Mouse (Mus musculus) megakaryocyte, embryonic 14.5 days (primary cell): ENCODE measurements at regions not wholly inside any gene's neighbourhood (a gene's known extent, or its start where the extent isn't known, plus 50 kb on each side); places are given as distances from the start of the nearest gene placed in this dataset.

Experiments
- H3K27me3 ChIP-seq: replicated peaks from 2 replicates; pipeline ENCODE3; 2012; ENCODE audit warnings: inconsistent platforms
- H3K36me3 ChIP-seq: replicated peaks from 2 replicates; pipeline ENCODE3; 2012; ENCODE audit warnings: low read length, inconsistent platforms, mixed read lengths
- H3K4me1 ChIP-seq: 2 replicates; pipeline ENCODE4 v1.6.1; 2012; ENCODE audit warnings: inconsistent platforms
- H3K4me3 ChIP-seq: replicated peaks from 2 replicates; pipeline ENCODE3; 2012; ENCODE audit warnings: moderate library complexity, mild to moderate bottlenecking, inconsistent platforms
- H3K9me3 ChIP-seq: 2 replicates; pipeline ENCODE4 v1.6.1; 2012; ENCODE audit warnings: inconsistent platforms
- FLI1 ChIP-seq: IDR thresholded peaks from 2 replicates; pipeline ENCODE4 v1.6.1; 2012; ENCODE audit warnings: low read length, inconsistent platforms, mixed read lengths
- GATA1 ChIP-seq: IDR thresholded peaks from 3 replicates; pipeline ENCODE4 v1.6.1; 2012; ENCODE audit warnings: mixed read lengths, low read length, inconsistent platforms, borderline replicate concordance

- Histone ChIP-seq H3K4me1 (no peaks in the 10 kb centered on the region), H3K4me3 (no peak overlapping the region), H3K36me3 (no peaks in the 10 kb centered on the region), H3K9me3 (peaks cover 4% of the 10 kb centered on the region), H3K27me3 (no peaks in the 10 kb centered on the region)
- TF ChIP-seq FLI1 = no peak
- TF ChIP-seq GATA1 = no peak
These were observed 1211.4 kb downstream of the 9330182O14Rik start for GRCm38 (mm10) chr15:41345554-41345953.

- Histone ChIP-seq H3K4me1 (no peaks in the 10 kb centered on the region), H3K27me3 (no peaks in the 10 kb centered on the region), H3K9me3 (no peaks in the 10 kb centered on the region), H3K36me3 (no peaks in the 10 kb centered on the region), H3K4me3 (no peak overlapping the region)
- TF ChIP-seq FLI1 (no peak), GATA1 (no peak)
These were observed 1213.1 kb downstream of the 9330182O14Rik start for GRCm38 (mm10) chr15:41347221-41347620.

GRCm38 (mm10) chr15:41352129-41352528, 1218.0 kb downstream of the 9330182O14Rik start:
- no peaks in the 10 kb centered on the region for H3K4me1 ChIP-seq
- no peaks in the 10 kb centered on the region for H3K27me3 ChIP-seq
- H3K4me3 ChIP-seq = no peak overlapping the region
- no peaks in the 10 kb centered on the region for H3K36me3 ChIP-seq
- TF ChIP-seq GATA1 (no peak), FLI1 (no peak)
- H3K9me3 ChIP-seq = no peaks in the 10 kb centered on the region

GRCm38 (mm10) chr15:41359276-41359675, 1225.1 kb downstream of the 9330182O14Rik start:
- no peak for TF ChIP-seq FLI1
- TF ChIP-seq GATA1 = no peak
- Histone ChIP-seq H3K9me3 (no peaks in the 10 kb centered on the region), H3K4me1 (no peaks in the 10 kb centered on the region), H3K27me3 (no peaks in the 10 kb centered on the region), H3K4me3 (no peak overlapping the region), H3K36me3 (no peaks in the 10 kb centered on the region)

GRCm38 (mm10) chr15:41374669-41375068, 1240.5 kb downstream of the 9330182O14Rik start:
- Histone ChIP-seq H3K9me3 (no peaks in the 10 kb centered on the region), H3K36me3 (no peaks in the 10 kb centered on the region), H3K4me3 (no peak overlapping the region), H3K4me1 (no peaks in the 10 kb centered on the region), H3K27me3 (no peaks in the 10 kb centered on the region)
- TF ChIP-seq FLI1 = no peak
- TF ChIP-seq GATA1 = no peak

- Histone ChIP-seq H3K4me1 (no peaks in the 10 kb centered on the region), H3K9me3 (no peaks in the 10 kb centered on the region), H3K4me3 (no peak overlapping the region), H3K36me3 (no peaks in the 10 kb centered on the region), H3K27me3 (no peaks in the 10 kb centered on the region)
- no peak for TF ChIP-seq FLI1
- TF ChIP-seq GATA1 = no peak
These were observed 1241.7 kb downstream of the 9330182O14Rik start for GRCm38 (mm10) chr15:41375906-41376305.

- TF ChIP-seq FLI1 (no peak), GATA1 (no peak)
- H3K4me1 ChIP-seq = no peaks in the 10 kb centered on the region
- H3K36me3 ChIP-seq = no peaks in the 10 kb centered on the region
- H3K9me3 ChIP-seq = no peaks in the 10 kb centered on the region
- no peaks in the 10 kb centered on the region for H3K27me3 ChIP-seq
- H3K4me3 ChIP-seq = no peak overlapping the region
These were observed 1245.5 kb downstream of the 9330182O14Rik start for GRCm38 (mm10) chr15:41379637-41380036.

- H3K4me1 ChIP-seq = no peaks in the 10 kb centered on the region
- H3K36me3 ChIP-seq = no peaks in the 10 kb centered on the region
- TF ChIP-seq GATA1 (no peak), FLI1 (no peak)
- no peaks in the 10 kb centered on the region for H3K9me3 ChIP-seq
- no peak overlapping the region for H3K4me3 ChIP-seq
- no peaks in the 10 kb centered on the region for H3K27me3 ChIP-seq
These were observed 1246.3 kb downstream of the 9330182O14Rik start for GRCm38 (mm10) chr15:41380429-41380828.

- H3K4me3 ChIP-seq = no peak overlapping the region
- no peaks in the 10 kb centered on the region for H3K4me1 ChIP-seq
- H3K9me3 ChIP-seq = no peaks in the 10 kb centered on the region
- TF ChIP-seq GATA1 (no peak), FLI1 (no peak)
- no peaks in the 10 kb centered on the region for H3K27me3 ChIP-seq
- no peaks in the 10 kb centered on the region for H3K36me3 ChIP-seq
These were observed 1256.5 kb downstream of the 9330182O14Rik start for GRCm38 (mm10) chr15:41390699-41391098.
